Mouse (Mus musculus) heart, adult 18-20 months (tissue): ENCODE results near the gene Gm42420. TPM values are rescaled to one million over a fixed set of nuclear protein-coding genes. Genes with fewer than 3 reads are reported as not detected.

ENCODE experiments used
- DNase-seq, 2 experiments: peaks; one replicate each; pipeline ENCODE4 v3.0.0; 2021 to 2022; ENCODE audit warnings: mixed read lengths in 1 of 2
- total RNA-seq, 2 experiments: library from RNA; stranded (reverse); gene quantifications; 2 replicates each; pipeline ENCODE4 v1.2.3; 2021

Gene Gm42420
- total RNA-seq, 2 experiments from 2014 or later, result 1.7 TPM; not detected in 1

- peak; percentile 85 to 90 for DNase-seq
These were observed 11.6 kb upstream of the Gm42420 start, which contains the start of gene Adck2 for GRCm38 (mm10) chr6:39573791-39574554. Gene Adck2 (plus strand): TSS chr6:39573873.

- DNase-seq, result peak; percentile 39 to 54
These were observed 11.0 kb upstream of the Gm42420 start for GRCm38 (mm10) chr6:39574555-39574869.

GRCm38 (mm10) chr6:39574951-39575350, 10.6 kb upstream of the Gm42420 start:
- no peak for DNase-seq

GRCm38 (mm10) chr6:39579552-39579951, 6.0 kb upstream of the Gm42420 start:
- no peak for DNase-seq

- no peak for DNase-seq
These were observed 5.0 kb upstream of the Gm42420 start for GRCm38 (mm10) chr6:39580558-39580957.

- no peak for DNase-seq
These were observed 4.3 kb upstream of the Gm42420 start for GRCm38 (mm10) chr6:39581087-39581784.

GRCm38 (mm10) chr6:39591481-39591880, 5.9 kb downstream of the Gm42420 start:
- no peak for DNase-seq

- DNase-seq, result peak; percentile 96 to 97
These were observed 7.1 kb downstream of the Gm42420 start, which contains the start of gene Ndufb2 for GRCm38 (mm10) chr6:39592401-39593214. Gene Ndufb2 (plus strand): TSS chr6:39592574.

GRCm38 (mm10) chr6:39600851-39601250, 15.3 kb downstream of the Gm42420 start:
- DNase-seq, result no peak

- DNase-seq, result no peak
These were observed 16.3 kb downstream of the Gm42420 start for GRCm38 (mm10) chr6:39601828-39602227.

GRCm38 (mm10) chr6:39604565-39604964, 19.0 kb downstream of the Gm42420 start:
- DNase-seq, result no peak

GRCm38 (mm10) chr6:39606056-39606455, 20.5 kb downstream of the Gm42420 start:
- no peak for DNase-seq

- no peak for DNase-seq
These were observed 21.3 kb downstream of the Gm42420 start for GRCm38 (mm10) chr6:39606862-39607261.

GRCm38 (mm10) chr6:39607365-39607764, 21.8 kb downstream of the Gm42420 start:
- no peak for DNase-seq

- no peak for DNase-seq
These were observed 24.7 kb downstream of the Gm42420 start for GRCm38 (mm10) chr6:39610207-39610606.

GRCm38 (mm10) chr6:39611296-39611695, 25.7 kb downstream of the Gm42420 start:
- DNase-seq, result no peak

Other genes starting within 250 kb of the Gm42420 start
- 10 to 100 TPM; 16.9 to 18.4 TPM for gene Slc37a3, start 208.1 kb upstream of the Gm42420 start, total RNA-seq
- gene Rab19, start 204.6 kb upstream of the Gm42420 start, total RNA-seq, result under 1 TPM in 1 of 2 experiments, not detected in 1; 0.31 TPM
- 10 to 100 TPM; 60.2 to 65.0 TPM for gene Mkrn1, start 165.3 kb upstream of the Gm42420 start, total RNA-seq
- gene Dennd2a, start 27.9 kb upstream of the Gm42420 start, total RNA-seq, result 1 to 10 TPM; 5.8 to 6.2 TPM
- gene Adck2, start 11.9 kb upstream of the Gm42420 start, total RNA-seq, result 10 to 100 TPM; 13.1 to 13.6 TPM
- 100 to 1,000 TPM; 707 to 787 TPM for gene Ndufb2, start 6.8 kb downstream of the Gm42420 start, total RNA-seq
- gene Braf, start 139.7 kb downstream of the Gm42420 start, total RNA-seq, result 10 to 100 TPM; 15.2 to 15.9 TPM
- 100 to 1,000 TPM in 1 of 2 experiments, 10 to 100 TPM in 1; 95.1 to 108 TPM for gene Mrps33, start 225.2 kb downstream of the Gm42420 start, total RNA-seq